Mouse (Mus musculus) small intestine, adult 2 months (tissue): ENCODE measurements around the gene Crb2.

ENCODE experiments used
- CTCF ChIP-seq: fragments of 200-500 bp; IDR thresholded peaks from 2 replicates; pipeline ENCODE4 v1.5.1; 2012; ENCODE audit warnings: low read depth, mild to moderate bottlenecking, control low read depth, inconsistent platforms, low read length, moderate library complexity, mixed read lengths; ENCODE audit not compliant: insufficient replicate concordance, insufficient read length; ENCODE audit errors: extremely low read depth
- POLR2A ChIP-seq: fragments of 200-500 bp; IDR thresholded peaks from 2 replicates; pipeline ENCODE4 v1.6.1; 2012; ENCODE audit warnings: low read depth, mild to moderate bottlenecking, control low read depth, inconsistent platforms, low read length, moderate library complexity

- no peak for TF ChIP-seq POLR2A
- peak; percentile 42; the same call in 1 of the 2 replicates for TF ChIP-seq CTCF
Observed at GRCm38 (mm10) chr2:37774571-37774970, 1.5 kb upstream of the Crb2 start.
